Mouse (Mus musculus) cerebellum, postnatal 4 days (tissue): ENCODE measurements around the gene Sfi1.
"Not testable (repeated sequence)": the region's sequence is repeated elsewhere in the genome, so short reads cannot be mapped to it uniquely, and the experiment has no call there.

Experiments used
- DNase-seq, 2 experiments: peaks; one replicate each; pipeline ENCODE4 v3.0.0; 2022; ENCODE audit warnings: low spot score in 2 of 2, mixed read lengths in 1 of 2

The Sfi1 gene

DNA sequence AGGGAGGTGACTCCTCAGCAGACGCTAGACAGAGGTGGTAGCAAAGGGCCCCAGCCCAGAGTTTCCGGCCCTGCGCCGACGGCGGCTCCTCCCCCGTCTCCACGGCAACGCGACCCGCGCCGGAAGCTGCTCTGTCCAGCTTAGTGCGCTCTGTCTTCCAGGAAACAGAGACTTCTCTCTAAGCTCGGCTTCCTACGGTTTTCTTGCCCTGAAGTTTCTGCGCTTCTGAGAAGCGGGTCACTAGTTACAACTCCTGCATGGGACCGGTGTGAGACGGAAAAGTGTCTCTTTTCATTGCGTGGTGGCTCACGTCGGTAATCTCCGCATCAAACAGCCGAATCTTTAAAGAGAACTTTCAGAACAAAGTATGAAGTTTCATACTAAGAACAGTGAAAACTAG is at the start of gene Sfi1:
Gene Sfi1, minus strand, starts transcription at position 101 of the 400 bp plus-strand sequence.
- DNase-seq, result no peak

DNA sequence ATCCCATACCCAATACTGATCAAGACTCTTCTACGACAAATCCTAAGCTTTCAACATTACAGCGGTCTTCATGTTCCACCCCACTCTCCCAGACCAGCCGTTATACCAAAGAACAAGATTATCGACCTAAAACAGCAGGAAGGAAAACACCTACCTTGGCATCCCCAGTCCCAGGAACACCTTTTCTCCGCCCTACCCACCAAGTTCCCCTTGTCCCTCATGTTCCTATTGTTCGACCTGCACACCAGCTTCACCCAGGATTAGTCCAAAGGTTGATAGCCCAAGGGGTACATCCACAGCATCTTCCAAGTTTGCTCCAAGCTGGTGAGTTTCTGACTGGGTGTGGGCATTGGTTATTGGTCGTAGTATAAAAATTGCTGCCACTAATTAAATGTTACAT is 49.1 kb upstream of the Sfi1 start:
- no peak for DNase-seq

DNA sequence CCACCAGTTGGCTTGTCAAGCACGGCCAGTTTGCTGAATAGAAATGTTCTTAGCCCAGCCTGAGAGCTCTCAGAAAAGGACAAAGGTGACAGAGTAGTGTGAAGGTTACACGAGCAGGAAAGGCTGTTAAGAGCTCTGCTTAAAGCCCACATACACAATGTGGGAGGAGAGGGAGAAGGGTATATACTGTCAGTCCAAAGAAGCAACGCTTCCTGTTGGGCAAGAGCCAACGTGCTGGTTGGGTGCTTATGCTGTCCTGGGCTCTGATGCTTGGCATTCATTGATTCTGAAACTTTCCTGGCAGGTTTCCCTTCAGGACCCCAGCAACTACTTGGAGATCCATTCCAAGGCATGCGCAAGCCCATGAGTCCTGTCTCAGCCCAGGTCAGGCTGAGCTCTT is 42.0 kb upstream of the Sfi1 start:
- no peak for DNase-seq

DNA sequence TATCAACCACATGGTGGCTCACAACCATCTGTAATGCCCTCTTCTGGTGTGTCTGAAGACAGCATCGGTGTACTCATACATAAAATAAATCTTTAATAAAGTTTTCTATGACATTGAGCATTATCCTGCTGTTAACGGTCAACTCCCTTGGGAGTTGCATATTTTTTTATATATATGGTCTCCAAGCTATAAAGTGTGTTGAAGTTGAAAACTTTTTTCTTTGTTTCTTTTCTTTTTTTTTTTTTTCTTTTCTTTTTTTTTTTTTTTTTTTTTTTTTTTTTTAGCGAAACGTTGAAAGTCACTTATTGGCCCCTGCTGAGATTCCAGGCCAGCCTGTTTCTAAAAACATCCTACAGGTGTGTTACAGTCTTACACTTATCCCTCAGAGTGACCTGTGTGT is 40.4 kb upstream of the Sfi1 start:
- no peak for DNase-seq

DNA sequence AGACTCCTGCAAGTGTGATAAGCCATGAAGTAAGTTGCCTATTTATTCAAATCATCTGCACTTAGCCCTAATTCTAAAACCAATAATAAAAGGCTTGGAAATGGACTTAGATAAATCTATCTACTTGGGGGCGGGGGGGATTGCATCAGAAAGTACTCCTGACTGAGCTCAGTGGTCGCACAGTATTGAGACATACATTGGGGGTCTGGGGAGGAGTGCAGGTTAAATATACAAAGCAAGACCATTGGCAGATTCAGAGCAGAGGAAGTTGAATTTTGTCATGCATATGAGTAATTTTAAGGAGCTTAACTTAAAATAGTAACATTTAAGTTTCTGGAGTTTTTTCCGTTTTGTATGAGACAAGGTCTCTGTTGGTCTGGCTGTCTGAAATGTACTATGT is 39.0 kb upstream of the Sfi1 start:
- no peak for DNase-seq

DNA sequence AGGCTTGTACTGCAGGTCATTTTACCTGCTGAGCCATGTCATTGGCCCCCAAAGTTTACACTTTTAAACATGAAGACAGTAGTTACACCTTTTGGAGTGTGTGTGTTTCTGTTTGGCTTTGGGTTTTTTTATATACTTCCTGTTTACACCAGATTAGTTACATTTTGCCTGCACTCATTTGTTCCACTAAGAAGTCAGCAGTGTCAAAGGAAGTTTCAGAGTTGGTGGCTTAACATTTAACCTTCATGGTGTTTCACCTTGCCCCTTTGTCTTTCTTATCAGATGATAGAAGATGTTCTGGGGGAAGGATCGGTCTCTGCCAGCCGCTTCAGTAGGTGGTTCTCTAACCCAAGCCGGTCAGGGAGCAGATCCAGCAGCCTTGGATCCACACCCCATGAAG is 33.9 kb upstream of the Sfi1 start:
- DNase-seq, result no peak

DNA sequence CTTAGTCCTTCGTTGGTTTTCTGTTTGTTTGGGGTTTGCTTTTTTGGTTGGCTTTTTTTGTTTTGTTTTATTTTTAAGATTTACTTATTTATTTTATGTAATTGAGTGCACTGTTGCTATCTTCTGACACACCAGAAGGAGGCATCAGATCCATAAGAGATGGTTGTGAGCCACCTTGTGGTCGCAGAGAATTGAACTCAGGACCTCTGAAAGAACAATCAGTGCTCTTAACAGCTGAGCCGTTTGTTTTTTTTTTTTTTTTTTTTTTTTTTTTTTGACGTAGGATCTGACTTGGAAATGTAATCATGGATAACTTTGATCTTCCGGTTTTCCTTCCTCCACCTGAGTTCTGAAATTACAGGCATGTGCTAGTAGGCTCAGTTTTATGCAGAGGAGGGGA is 29.8 kb upstream of the Sfi1 start:
- DNase-seq, result no peak

DNA sequence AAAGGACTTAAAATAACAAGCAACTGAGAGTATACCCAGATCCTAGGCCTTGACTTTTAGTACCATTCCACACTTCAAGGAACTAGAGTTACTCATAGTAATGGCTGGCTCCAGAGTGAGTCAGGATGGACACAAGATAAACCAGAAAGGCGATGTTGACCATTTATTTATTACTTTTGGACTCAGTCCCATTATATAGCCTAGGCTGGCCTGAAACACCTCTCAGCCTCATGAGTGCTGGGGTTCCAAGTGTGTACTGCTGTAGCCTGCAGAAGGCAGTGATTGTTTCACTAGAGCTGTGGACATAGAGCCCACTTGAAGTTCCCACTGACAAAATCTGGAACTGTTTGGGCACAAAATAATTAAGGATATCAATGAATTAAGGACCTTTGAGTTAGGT is 19.3 kb upstream of the Sfi1 start:
- no peak for DNase-seq

DNA sequence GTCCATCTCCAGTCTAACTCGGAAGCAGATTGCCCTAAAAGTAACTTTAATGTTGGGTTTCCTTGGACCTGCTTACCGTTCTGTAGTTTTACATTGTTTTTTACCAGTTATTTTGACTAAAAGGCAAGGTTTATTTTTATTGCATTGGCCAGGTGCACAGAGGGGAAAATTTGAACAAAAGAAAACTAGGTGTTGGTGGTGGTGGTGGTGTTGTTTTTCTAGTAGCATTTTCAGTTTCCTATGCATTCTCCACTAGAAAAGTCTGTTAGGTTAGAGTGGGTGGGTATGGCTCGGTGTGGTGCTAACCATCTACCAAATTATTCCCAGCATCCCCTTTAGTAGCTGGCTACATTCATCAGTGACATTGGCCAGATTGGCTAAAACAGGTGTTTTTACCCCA is 13.5 kb upstream of the Sfi1 start:
- DNase-seq, result no peak

DNA sequence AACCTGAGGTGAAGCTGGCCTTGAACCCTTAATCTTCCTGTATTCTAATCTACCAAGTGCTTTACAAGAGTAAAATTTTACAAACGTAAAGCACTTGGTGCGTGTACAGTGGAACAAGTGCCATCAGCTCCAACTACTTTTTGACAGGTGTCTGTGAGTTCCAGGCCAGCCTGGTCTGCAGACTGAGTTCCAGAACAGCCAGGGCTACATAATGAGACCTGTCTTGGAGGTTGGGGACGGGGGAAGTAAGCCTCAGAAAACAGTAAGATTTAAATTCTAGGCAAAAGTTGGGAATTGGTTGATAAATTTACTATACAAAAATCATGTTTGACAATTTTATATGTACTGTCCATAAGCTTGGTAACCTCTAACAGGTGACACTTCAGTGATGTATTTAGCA is 11.9 kb upstream of the Sfi1 start:
- no peak for DNase-seq

DNA sequence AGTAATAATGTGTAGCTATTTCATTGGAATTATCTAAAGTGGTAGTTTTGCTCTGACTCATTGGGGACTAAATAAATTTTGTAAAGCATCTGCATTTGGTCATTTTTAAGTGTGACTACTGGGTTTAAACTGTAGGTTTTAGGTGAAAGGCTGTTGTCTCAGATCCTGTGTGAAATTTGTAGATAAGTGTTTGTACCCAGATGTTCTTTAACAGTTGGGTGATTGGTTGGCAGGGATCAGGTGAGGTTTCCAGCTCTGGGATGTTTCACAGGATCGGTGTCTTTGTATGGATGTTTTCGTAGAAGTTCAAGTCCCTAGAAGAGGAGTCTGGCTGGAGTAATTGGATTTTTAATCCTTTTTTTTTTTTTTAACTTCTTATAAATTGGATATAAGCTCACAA is 10.5 kb upstream of the Sfi1 start:
- DNase-seq, result no peak

DNA sequence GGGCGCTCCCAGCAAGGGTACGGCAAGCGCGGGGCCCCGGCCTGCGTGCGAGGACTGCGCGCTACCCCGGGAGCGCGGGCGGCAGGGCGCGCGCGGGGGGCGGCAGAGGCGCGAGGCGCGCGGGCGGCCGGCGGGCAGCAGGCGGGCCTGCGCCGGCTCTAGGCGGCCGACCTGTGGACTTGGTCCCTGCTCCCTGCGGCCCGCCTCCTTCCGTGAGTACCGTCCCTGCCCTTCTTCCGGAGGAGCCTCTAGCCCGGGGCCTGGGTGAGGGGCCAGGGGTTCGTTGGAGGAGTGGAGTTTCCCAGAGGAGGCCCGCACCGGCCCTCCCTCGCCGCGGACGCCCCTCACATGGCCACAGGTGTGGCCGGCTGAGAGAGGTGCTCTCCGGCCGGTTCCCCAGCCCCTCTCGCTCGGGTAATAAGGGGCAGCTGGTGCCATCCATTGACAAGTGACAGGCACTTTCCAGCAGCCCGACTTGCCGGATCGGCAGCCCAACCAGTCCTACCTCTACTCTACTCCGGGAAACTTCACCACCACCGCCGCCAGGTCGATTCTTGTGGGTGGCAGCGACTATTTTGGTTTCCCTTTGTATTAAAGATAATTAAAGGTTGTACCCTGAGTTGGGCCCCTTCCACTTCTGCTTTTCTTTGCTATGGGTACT is 9.6 kb upstream of the Sfi1 start:
- DNase-seq, result peak in 1 of 2 experiments; percentile 54

DNA sequence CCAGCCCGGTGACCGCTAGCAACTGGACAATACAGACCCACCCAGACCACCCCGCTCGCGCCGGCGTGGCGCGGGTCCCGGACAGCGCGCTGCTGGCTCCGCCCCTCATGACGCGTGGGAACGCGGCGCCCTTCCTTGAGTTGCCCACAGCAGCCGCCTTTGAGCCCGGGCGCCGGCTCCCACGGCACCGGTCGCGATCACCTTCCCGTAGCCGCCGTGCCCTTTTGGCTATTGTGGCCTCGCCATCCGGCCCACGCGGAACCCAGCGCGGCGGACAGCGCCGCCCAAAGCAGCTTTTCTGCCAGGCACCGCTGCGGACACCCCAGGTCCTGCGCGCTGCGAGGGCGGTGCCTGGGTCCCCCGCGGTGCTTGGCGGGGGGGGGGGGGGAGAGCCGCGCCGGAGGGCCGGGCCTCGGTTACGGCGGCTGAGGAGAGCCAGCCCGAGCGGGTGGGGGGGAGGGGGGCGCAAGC is 9.0 kb upstream of the Sfi1 start, which contains the start of gene Eif4enif1:
Gene Eif4enif1, plus strand, starts transcription at position 162 of the 471 bp plus-strand sequence.
- DNase-seq, result peak; percentile 76 to 92

DNA sequence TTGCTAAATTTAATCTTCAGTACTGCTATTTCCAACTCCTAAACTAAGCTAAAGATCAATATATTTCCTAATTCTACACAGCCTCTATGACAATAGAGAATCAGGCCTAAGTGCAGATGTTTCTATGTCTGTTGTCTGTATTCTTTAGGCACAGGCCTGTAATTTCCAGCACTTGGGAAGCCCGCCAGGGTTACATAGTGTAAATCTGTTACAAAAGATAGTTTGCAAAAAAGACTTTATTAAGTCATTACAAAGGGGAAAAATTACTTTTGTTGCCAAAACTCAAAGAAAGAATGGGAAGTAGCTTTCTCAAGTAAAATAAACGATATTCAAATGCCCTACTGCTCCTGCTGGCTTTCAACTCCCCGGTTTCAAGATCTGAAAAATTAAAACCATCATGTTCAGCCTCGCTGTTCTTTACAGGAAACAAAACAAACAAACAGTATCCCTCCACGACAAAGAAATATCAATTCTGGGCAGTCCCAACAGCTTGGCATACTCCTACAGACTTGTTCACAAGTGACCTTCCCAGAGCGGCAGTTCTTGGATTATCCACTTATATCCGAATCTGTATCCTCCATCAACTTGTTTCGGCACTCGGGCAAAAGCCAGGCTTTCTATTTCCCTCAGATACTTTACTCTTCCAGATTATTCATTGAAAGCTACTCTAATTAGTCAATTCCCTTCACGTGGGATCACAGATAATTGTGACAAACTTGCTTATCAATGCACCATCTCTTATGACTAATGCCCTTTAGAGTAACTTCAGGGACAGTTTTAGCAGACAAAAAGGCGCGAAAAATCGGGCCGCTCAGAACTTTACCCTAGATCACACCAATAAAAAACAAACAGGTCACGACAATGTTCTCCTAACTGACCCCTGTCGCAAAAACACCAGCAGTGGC is 8.3 kb upstream of the Sfi1 start:
- DNase-seq, result peak in 1 of 2 experiments; percentile 7

DNA sequence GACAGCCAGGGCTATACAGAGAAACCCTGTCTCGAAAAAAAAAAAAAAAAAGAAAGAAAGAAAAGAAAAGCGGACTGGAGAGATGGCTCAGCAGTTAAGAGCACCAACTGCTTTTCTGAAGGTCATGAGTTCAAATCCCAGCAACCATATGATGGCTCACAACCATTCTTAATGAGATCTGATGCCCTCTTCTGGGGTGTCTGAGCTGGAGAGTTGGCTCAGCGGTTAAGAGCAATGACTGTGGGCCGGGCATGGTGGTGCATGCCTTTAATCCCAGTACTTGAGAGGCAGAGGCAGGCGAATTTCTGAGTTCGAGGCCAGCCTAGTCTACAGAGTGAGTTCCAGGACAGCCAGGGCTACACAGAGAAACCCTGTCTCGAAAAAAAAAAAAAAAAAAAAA is 7.4 kb upstream of the Sfi1 start:
- DNase-seq, result not testable (repeated sequence)

DNA sequence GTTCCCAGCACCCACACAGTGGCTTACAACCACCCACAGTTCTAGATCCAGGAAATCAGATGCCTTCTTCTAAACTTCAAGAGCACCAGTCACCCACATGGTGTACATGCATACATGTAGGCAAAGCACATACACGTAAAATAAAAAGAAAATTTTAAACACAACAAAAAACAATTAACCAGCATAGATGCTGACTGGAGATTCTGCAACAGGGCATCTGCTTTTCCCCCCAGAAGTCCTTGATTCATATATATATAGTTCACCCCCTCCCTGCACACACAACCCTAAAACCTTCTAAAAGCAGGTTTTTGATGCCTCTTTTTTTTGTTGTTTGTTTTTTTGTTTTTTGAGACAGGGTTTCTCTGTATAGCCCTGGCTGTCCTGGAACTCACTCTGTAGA is 10.6 kb downstream of the Sfi1 start:
- DNase-seq, result peak in 1 of 2 experiments; percentile 16

DNA sequence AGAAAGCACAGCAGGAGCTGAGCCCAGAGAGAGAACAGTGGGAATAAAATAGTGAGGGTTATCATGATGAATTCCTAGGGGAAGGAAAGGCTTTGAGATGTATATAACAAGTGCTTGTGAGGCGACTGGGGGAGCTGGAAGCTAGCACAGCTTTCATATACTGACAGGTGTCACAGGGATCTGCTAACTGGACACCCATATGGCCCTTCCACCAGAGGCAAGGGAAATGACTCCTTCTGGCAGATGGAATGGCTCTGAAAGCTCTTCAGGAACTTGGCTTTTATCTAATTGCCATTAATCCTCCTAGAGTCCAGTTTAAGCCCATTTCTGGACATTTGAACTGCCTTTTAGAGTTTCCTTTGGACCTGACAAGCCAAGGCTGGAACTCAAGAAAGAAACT is 11.3 kb downstream of the Sfi1 start:
- DNase-seq, result not testable (repeated sequence)

DNA sequence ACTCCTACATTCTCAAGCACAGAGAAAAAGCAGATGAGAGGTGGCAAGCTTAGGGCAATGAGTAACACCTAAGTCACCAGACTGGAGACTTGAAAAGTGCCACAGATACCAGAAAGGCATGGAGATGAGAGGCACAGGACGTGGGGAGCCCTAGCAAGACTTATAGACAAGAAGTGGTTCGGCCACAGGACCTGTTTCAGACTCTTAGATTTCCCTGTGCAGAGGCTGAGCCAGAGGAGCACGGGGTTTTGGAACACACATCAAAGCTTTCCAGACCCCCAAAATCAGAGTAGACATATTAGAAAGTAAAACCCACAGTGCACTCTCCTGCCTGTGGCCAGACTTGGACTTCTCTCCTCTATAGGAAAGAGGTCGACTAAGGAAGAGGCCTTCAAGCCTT is 12.0 kb downstream of the Sfi1 start:
- peak; percentile 77 to 92 for DNase-seq

DNA sequence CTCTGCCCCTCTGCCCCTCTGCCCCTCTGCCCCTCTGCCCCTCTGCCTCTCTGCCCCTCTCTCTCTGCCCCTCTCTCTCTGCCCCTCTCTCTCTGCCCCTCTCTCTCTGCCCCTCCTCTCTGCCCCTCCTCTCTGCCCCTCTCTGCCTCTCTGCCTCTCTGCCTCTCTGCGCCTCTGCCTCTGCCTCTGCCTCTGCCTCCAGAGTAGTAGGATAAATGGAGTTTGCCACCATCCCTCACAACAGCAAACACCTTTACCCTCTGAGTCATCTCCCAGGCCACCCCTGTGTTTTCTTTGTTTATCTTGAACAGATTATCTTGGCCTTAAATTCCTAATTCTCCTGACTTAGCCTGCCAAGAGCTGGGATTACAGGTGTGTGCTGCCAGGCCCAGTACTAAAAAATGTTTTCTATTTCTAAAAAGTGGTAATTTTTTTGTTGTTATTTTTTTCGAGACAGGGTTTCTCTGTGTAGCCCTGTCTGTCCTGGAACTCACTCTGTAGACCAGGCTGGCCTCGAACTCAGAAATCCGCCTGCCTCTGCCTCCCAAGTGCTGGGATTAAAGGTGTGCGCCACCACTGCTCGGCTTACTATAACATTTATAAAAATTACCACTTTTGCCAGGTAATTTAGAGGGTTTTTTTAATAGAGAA is 12.6 kb downstream of the Sfi1 start:
- DNase-seq, result not testable (repeated sequence)

DNA sequence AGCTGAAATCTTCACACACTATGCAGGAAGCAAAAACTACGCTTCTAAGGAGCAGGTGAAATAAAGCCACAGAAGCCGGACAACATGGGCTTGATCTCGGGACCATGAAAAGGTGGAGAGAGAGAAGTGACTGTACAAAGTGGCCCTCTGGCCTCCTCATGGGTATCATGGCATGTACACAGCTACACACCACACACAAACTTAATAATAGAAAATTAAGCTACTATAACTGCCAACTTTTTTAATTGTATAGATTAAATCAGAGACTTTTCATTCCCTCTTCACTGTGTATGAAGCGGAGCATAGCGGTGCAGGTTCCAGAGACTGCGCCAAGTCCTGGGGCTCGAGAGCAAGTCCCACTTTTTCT is 13.6 kb downstream of the Sfi1 start:
- peak; percentile 44 to 56 for DNase-seq

DNA sequence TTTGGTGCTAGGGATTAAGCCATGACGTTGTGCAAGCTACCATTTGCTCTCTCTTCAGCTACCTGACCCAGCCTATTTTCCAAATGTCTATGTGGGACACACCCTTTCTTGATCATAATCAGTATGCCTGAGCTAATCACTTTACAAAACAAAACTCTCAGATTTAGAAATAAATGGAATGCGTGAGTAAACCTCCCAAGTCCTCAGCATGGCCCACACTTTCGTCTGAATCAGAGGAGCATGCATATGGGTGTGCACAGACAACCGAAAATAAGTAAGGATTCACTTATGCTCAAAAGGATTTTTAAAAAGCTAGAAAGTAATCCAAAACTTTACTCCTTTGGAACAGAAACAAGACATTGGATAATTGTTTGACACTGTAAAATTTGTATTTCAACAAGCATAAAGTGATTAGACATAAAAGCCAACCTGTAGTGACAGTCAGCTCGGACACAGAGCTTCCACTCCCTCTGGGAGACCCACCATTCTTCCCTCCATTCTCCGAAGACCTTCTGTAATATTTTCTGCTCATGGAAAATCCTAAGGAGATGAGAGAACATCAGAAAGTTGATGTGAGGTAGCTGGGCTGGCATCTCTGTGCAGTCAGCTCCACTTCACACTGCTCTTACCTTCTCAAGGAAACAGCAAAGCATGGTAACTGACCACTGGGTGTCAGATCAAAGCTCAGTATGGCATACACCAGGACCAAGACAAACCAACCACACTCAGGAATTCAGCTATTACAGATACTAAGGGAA is 14.1 kb downstream of the Sfi1 start:
- DNase-seq, result peak; percentile 61 to 80
